Mouse (Mus musculus): ENCODE measurements around the gene Gm5475. TPM values are rescaled to one million over a fixed set of nuclear protein-coding genes. Genes with fewer than 3 reads are reported as not detected.
"Not testable (repeated sequence)": the region's sequence is repeated elsewhere in the genome, so short reads cannot be mapped to it uniquely, and the experiment has no call there.

The Gm5475 gene
- not detected for total RNA-seq (2021)
- long read RNA-seq, experiment 1, result 0 reads
- long read RNA-seq, experiment 2, result 0 reads

GRCm38 (mm10) chr15:100421758-100422197, at the start of gene Gm5475:
Gene Gm5475, plus strand, starts transcription at chr15:100422147.
- DNase-seq; intact Hi-C loops (cut with DNase I): not testable (repeated sequence)

GRCm38 (mm10) chr15:100375066-100375465, 46.9 kb upstream of the Gm5475 start:
- intact Hi-C loops (cut with DNase I), result loop anchor here (5.0 kb wide), 2 partner anchors 113 to 353 kb away; no protein-coding TSS in a partner anchor
- DNase-seq, result peak; percentile 51 to 74

GRCm38 (mm10) chr15:100377847-100378505, 44.0 kb upstream of the Gm5475 start:
- not testable (repeated sequence) for DNase-seq
- intact Hi-C loops (cut with DNase I), result loop anchor here (5.0 kb wide), 2 partner anchors 116 to 356 kb away; no protein-coding TSS in a partner anchor

GRCm38 (mm10) chr15:100379658-100380057, 42.3 kb upstream of the Gm5475 start:
- no peak for DNase-seq
- intact Hi-C loops (cut with DNase I), result loop anchor here (1.0 to 5.0 kb wide), 3 partner anchors 78 to 357 kb away; no protein-coding TSS in a partner anchor

GRCm38 (mm10) chr15:100380104-100380503, 41.8 kb upstream of the Gm5475 start:
- intact Hi-C loops (cut with DNase I), result loop anchor here (1.0 kb wide), 1 partner anchor 77 kb away; no protein-coding TSS in a partner anchor
- DNase-seq, result no peak

GRCm38 (mm10) chr15:100385705-100386104, 36.2 kb upstream of the Gm5475 start:
- no peak for DNase-seq
- intact Hi-C loops (cut with DNase I), result no loop called here

- no peak for DNase-seq
- intact Hi-C loops (cut with DNase I), result no loop called here
These were observed 34.3 kb upstream of the Gm5475 start for GRCm38 (mm10) chr15:100387544-100388223.

- intact Hi-C loops (cut with DNase I), result no loop called here
- no peak for DNase-seq
These were observed 33.6 kb upstream of the Gm5475 start for GRCm38 (mm10) chr15:100388224-100388835.

GRCm38 (mm10) chr15:100388886-100389285, 33.1 kb upstream of the Gm5475 start:
- intact Hi-C loops (cut with DNase I), result no loop called here
- DNase-seq, result no peak

- intact Hi-C loops (cut with DNase I), result no loop called here
- DNase-seq, result no peak
These were observed 30.9 kb upstream of the Gm5475 start for GRCm38 (mm10) chr15:100391066-100391465.

- no peak for DNase-seq
- intact Hi-C loops (cut with DNase I), result no loop called here
These were observed 30.3 kb upstream of the Gm5475 start for GRCm38 (mm10) chr15:100391599-100391998.

- DNase-seq, result no peak
- intact Hi-C loops (cut with DNase I), result no loop called here
These were observed 28.9 kb upstream of the Gm5475 start for GRCm38 (mm10) chr15:100393016-100393415.

- no peak for DNase-seq
- intact Hi-C loops (cut with DNase I), result no loop called here
These were observed 26.4 kb upstream of the Gm5475 start for GRCm38 (mm10) chr15:100395561-100395960.

GRCm38 (mm10) chr15:100400592-100401250, 21.2 kb upstream of the Gm5475 start:
- intact Hi-C loops (cut with DNase I), result no loop called here
- no peak for DNase-seq

GRCm38 (mm10) chr15:100401811-100402210, 20.1 kb upstream of the Gm5475 start:
- no peak for DNase-seq
- intact Hi-C loops (cut with DNase I), result no loop called here

GRCm38 (mm10) chr15:100402347-100402746, 19.6 kb upstream of the Gm5475 start:
- intact Hi-C loops (cut with DNase I), result no loop called here
- DNase-seq, result no peak

- intact Hi-C loops (cut with DNase I), result no loop called here
- DNase-seq, result no peak
These were observed 19.1 kb upstream of the Gm5475 start for GRCm38 (mm10) chr15:100402798-100403197.

- intact Hi-C loops (cut with DNase I), result no loop called here
- DNase-seq, result no peak
These were observed 18.5 kb upstream of the Gm5475 start for GRCm38 (mm10) chr15:100403318-100404000.

- intact Hi-C loops (cut with DNase I), result no loop called here
These were observed 15.9 kb upstream of the Gm5475 start for GRCm38 (mm10) chr15:100406088-100406487.

More at GRCm38 (mm10) chr15:100406088-100406487, 15.9 kb upstream of the Gm5475 start:
- no peak for DNase-seq

Data from heart, postnatal 14 days (tissue).